Mouse (Mus musculus): ENCODE data around the gene Vmn1r66.
"Not testable (repeated sequence)": the region's sequence is repeated elsewhere in the genome, so short reads cannot be mapped to it uniquely, and the experiment has no call there.

The Vmn1r66 gene

DNA sequence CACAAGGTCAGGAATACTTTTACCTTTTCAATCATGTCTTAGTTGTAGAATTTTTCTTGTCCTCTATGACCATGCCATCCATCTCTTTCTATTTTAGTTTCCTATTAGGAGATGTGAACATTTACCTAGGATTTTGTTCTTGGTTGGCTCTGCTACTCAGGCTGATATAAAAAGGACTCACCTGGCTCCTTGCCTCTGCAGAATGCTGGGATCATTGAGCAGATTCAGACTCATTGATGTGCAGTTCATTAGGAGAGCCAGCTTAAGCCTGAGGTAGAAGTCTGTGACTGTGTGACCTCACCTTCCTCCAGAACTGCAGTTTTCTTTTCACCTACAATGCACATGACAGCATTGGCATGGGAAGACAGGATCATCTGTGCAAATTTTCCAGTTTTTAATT lies at the start of gene Vmn1r66:
Gene Vmn1r66 (minus strand): TSS at position 101 of the 400 bp plus-strand sequence.
- DNase-seq: no peak

DNA sequence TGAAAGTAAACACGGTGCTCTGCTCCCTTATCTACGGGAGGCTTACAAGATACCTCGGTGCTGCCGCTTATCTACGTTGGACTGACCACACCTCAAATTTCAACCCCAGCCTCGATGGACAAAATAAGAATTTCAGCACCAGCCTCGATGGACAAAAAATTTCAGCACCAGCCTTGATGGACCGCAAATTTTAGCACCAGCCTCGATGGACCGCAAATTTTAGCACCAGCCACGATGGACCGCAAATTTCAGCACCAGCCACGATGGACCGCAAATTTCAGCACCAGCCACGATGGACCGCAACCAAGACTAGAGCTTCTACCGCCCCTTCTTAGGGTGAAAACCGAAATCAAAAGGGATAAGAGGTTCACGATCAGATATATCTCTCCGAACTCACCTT lies 47.7 kb upstream of the Vmn1r66 start:
- DNase-seq: not testable (repeated sequence)

DNA sequence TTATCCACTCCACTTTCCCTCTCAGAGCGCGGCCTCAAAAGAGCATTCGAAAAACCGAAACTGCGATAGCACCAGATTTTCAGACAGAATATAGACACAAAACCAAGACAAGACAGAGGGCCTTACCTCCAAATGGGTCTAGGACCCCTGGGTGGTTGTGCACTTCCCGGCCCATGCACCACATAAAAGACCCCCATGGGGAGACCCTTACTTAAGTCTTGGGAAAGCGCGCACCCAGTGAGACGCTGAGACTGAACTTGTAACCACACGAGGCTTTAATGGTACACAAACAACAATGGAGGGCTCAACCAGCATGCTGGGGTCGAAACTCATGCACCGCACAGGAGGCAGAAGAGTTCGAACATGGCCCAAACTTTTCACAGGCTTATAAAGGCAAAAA lies 25.7 kb downstream of the Vmn1r66 start:
- no peak for DNase-seq

DNA sequence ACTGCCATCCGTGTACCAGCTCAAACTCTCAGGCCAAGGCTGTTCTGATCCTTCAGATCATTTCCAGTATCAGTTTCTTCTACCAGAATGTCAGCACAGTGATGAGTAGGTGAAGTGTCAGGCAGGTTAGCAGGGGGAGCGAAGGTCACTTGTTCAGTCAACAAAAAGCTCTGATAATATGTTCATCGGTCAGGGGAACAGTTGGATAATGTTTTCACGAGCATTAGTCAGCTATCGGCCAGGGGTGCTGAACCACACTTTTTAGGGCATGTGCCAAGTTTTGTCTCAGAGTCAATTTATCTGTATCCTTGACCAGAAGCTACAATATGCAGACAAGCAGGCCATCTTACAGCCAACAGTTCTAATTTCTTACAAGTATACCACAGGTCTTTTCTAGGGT lies 28.7 kb downstream of the Vmn1r66 start:
- no peak for DNase-seq

Data from cerebellum, adult 9-10 months (tissue).